Mouse (Mus musculus): ENCODE measurements around the gene Elk4. TPM values are rescaled to one million over a fixed set of nuclear protein-coding genes. Genes with fewer than 3 reads are reported as not detected.

The Elk4 gene
- total RNA-seq, 2 experiments from 2014 or later = 88.1 to 135 TPM

DNA sequence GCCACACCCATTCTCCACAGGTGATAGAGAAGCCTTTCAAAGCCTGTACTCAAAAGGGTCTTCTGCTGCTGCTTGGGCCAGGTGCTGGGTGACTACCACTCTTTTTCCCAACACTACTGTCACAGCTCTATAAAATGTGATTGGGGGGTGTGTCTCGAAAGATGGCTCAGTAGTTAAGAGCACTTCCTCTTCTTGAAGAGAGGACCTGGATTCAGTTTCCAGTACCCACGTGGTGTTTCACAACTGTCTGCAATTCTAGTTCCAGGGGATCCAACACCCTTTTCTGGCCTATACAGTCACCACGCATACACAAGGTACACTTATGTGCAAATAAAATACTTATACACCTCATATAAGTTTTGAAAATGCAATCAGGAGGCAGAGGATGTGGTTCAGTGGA, 47.0 kb downstream of the Elk4 start:
- ATAC-seq (replicated peaks; ENCODE audit: low FRiP score, low TSS enrichment, poor library complexity, severe bottlenecking) = no peak

DNA sequence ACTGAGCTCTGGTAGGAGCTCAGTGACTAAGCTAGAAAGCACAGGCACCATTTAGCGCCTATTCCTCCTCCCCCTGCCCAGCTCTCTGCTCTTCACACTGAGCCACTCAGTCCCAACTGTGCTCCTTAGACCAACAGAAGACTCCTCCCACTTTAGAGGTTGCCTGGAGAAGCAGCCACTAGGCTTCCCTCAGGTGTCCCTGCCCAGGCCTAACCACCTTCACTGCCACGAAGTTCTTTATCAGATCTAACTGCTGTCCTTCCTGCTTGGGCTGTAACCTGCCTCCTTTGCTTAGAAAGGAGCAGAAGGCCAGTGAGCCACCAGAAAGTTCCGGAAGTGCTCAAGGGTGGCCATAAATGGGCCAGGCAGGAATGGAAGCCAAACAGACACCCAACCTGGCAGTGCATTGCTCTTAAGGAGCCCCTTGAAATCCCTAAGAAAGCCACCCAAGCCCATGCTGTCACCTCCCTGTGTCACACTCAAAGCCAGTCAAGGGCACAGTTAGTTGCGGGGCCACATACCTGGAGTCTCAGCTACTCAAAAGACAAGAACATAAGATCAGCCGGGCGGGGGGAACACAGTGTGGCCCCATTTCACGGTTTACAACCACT, 47.8 kb downstream of the Elk4 start:
- ATAC-seq (replicated peaks; ENCODE audit: low FRiP score, low TSS enrichment, poor library complexity, severe bottlenecking) = peak; percentile 47; the same call in 1 of the 2 replicates

DNA sequence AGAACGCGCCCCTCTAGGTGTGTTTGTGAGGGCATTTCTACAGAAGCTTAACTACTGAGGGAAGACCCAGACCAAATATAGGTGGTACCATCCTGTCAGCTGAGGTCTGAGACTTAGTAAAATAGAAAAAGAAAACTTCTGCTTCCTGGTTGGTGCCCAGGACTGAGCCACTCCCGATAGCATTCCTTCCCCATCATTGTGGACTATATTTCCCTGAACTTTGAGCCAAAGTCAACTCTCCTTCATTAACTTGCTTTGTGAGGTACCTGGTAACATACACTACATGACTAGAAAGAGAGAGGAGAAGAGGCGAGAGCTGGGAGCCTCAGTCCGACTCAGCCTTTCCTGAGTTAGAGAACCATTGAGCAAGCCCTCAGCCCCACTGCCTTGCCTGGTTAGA, 51.2 kb downstream of the Elk4 start:
- no peak for ATAC-seq (replicated peaks; ENCODE audit: low FRiP score, low TSS enrichment, poor library complexity, severe bottlenecking)

DNA sequence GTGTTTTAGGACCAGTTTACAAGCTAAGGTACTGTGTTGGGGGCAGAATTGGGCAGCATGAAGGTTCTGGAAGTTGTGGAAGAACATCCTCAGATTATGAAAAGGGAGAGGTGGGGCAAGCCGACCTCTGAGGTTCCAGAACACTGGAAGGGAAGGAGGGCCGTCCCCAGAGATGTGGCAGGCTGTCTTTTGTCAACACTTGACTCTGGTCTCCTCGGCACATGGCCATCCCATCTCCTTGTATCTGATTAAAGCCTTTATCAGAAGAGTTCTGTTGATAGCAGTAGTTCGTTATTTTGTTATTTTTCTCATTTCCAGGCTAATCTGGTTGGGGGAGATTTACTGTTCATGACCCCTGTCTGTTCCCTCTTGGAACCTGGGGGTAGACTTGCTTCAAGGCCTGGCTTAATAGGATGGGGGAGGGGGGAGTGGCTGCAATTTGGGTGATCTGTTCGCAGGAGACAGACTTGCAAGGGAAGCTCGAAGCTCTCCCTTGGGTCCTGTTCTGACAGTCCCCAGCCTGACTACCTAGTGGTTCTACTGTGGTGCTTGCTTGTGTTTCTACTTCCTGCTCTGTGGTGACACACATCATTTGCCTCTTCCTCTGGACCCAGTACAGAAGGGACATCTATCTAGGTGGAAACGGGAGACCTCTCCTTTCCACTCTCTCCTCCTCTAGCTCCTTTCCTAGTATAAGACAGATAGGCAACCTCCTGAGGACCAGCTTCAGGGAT, 52.8 kb downstream of the Elk4 start:
- no peak for ATAC-seq (replicated peaks; ENCODE audit: low FRiP score, low TSS enrichment, poor library complexity, severe bottlenecking)

GRCm38 (mm10) chr1:132061750-132062541, 54.5 kb downstream of the Elk4 start:
- ATAC-seq (replicated peaks; ENCODE audit: low FRiP score, low TSS enrichment, poor library complexity, severe bottlenecking) = no peak

DNA sequence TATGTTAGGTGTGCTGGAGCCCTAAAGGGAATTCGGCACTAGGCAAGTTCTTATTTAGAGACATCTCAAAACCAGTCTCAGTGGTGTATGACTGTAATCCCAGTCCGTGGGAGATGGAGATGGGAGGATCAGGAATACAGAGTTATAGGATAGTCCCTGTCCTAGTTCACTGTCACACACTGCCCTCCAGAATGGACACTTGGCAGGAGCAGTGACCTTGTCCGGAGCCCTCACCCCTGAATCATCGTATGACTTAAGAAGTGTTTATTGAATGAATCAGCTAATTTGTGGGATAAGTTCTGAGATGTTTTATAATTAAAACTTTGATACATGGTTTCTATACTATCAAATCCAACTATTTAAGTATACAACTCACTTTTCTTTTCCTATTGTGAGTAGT, 55.7 kb downstream of the Elk4 start:
- ATAC-seq (replicated peaks; ENCODE audit: low FRiP score, low TSS enrichment, poor library complexity, severe bottlenecking) = no peak

DNA sequence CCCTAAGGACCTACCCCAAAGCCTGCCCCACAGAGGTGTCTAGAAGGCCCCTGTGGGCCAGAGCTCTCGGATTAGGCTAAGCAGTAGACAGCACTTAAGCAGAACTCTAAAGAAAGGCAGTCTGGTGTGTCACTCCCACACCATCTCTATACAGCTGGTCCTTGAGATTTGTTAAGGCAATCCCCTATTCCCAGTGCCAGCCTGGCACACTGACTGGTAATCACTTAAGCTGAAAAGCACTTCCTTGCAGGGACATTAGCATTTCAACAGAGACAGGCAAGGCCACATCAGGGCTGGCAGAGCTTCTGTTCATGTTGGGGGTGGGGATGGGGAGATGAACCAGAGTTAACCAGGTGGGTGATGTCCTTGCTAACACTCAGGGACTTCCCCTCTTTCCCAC, 57.6 kb downstream of the Elk4 start:
- no peak for ATAC-seq (replicated peaks; ENCODE audit: low FRiP score, low TSS enrichment, poor library complexity, severe bottlenecking)

- no peak for ATAC-seq (replicated peaks; ENCODE audit: low FRiP score, low TSS enrichment, poor library complexity, severe bottlenecking)
Measured at GRCm38 (mm10) chr1:132065475-132066172, 58.2 kb downstream of the Elk4 start.

DNA sequence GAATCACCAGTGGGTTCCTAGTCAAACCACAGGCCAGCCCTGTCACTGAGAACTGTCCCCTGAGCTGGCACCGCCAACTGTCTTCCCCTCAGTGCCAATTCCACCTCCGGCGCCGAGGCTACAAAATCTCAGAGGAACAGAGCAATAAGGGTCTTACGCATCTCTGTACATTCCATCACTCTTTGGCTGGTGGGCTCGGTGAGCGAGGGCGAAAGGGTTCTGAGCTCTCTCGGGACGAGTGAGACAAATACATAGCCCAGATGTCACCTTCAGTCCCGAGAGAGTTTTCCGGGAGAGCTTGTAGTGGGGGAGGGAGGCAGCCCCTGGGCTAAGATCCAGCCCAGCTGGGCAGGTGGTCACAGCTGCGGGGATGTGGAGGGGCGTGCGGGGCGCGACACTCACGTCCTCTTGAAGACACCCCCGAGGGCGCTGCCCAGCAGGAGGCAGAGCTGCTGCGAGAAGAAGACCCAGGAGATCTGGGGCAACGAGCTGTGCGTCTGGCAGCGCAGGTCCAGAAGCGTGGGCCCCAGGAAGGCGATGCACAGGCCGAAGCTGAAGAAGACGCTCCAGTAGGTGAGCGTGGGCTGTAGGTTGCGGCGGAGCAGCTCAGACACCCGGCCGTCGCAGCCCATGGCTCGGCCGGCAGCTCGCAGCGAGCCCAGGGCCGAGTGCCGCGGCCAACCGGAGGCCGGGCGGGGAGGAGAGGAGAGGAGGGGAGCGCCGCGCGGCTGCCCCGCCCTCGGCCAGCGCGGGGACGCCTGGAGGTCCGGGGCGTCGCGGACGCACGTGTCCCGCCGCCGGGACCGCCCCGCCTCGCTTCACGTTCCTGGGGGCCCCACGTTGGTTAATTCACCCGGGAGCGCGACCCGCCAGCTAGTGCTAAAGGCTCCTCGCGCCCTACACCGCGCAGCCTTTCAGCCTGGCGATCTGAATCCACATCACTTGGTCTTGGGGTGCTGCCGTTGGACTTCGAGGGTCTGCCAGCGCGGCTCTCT, 60.2 kb downstream of the Elk4 start, which contains the start of gene Mfsd4a:
Gene Mfsd4a, minus strand, starts transcription at position 802 of the 995 bp plus-strand sequence.
- peak; percentile 67 for ATAC-seq (replicated peaks; ENCODE audit: low FRiP score, low TSS enrichment, poor library complexity, severe bottlenecking)

- no peak for ATAC-seq (replicated peaks; ENCODE audit: low FRiP score, low TSS enrichment, poor library complexity, severe bottlenecking)
Measured at GRCm38 (mm10) chr1:132069436-132069835, 62.0 kb downstream of the Elk4 start.

DNA sequence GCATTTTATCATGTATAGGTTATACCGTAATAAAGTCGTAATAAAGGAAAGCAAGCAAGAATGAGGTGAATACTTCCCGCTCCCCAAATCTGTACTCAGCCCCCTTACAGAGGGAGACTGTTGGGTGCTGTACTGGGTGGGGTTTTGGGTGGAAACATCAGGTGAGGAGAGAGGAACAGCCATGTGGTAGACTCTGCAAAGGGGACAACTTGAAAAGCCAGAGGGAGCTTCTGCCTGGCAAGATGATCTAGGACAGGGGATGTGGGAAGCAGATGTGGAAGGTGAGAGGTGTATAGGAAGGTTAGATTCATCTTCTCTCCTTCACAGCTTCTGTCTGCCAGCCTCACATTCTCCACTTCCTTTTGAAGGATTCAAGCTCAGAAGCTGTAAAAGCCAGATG, 63.3 kb downstream of the Elk4 start:
- no peak for ATAC-seq (replicated peaks; ENCODE audit: low FRiP score, low TSS enrichment, poor library complexity, severe bottlenecking)

- ATAC-seq (replicated peaks; ENCODE audit: low FRiP score, low TSS enrichment, poor library complexity, severe bottlenecking) = no peak
Measured at GRCm38 (mm10) chr1:132075576-132075975, 68.2 kb downstream of the Elk4 start.

DNA sequence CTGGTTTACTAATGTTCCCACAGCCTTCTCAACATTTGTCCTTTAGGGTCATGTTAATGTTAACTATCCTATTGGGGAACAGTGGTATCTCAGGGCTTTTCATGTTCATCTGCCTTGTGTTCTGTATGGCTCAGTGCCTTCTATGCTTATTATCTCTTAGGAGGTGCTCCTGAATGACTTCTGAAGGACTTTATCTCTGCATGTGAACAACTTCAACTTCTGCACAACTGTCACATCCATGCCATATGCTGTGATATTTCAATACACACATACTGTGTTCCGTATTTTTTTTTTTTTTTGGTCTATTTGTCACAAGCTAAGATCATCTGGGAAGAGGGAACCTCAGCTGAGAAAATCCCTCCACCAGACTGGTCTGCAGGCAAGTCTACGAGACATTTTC, 71.0 kb downstream of the Elk4 start:
- ATAC-seq (replicated peaks; ENCODE audit: low FRiP score, low TSS enrichment, poor library complexity, severe bottlenecking) = peak; percentile 76

Other genes with a start within 250 kb of the Elk4 start
- 0.20 TPM in 1 of 2 replicates, not detected in the other for gene Pm20d1, start 210.2 kb upstream of the Elk4 start, total RNA-seq (2014; fragmentation: Nextera tagmentation)
- gene Pm20d1, start 210.2 kb upstream of the Elk4 start, total RNA-seq (2017) = not detected in 2 replicates
- 4.1 and 5.2 TPM in 2 replicates for gene Slc41a1, start 180.1 kb upstream of the Elk4 start, total RNA-seq (2014; fragmentation: Nextera tagmentation)
- 6.1 and 8.2 TPM in 2 replicates for gene Slc41a1, start 180.1 kb upstream of the Elk4 start, total RNA-seq (2017)
- 7.9 and 18.1 TPM in 2 replicates for gene Rab29, start 140.4 kb upstream of the Elk4 start, total RNA-seq (2014; fragmentation: Nextera tagmentation)
- 10.1 and 10.9 TPM in 2 replicates for gene Rab29, start 140.4 kb upstream of the Elk4 start, total RNA-seq (2017)
- gene Nucks1, start 97.1 kb upstream of the Elk4 start, total RNA-seq (2014; fragmentation: Nextera tagmentation) = 155 and 223 TPM in 2 replicates
- 308 and 361 TPM in 2 replicates for gene Nucks1, start 97.1 kb upstream of the Elk4 start, total RNA-seq (2017)
- 19.5 and 39.2 TPM in 2 replicates for gene Slc45a3, start 44.6 kb upstream of the Elk4 start, total RNA-seq (2014; fragmentation: Nextera tagmentation)
- gene Slc45a3, start 44.6 kb upstream of the Elk4 start, total RNA-seq (2017) = 12.0 and 14.8 TPM in 2 replicates
- 0.40 TPM in 1 of 2 replicates, not detected in the other for gene Mfsd4a, start 60.5 kb downstream of the Elk4 start, total RNA-seq (2014; fragmentation: Nextera tagmentation)
- gene Mfsd4a, start 60.5 kb downstream of the Elk4 start, total RNA-seq (2017) = 0.75 and 3.8 TPM in 2 replicates
- 0.42 TPM in 1 of 2 replicates, not detected in the other for gene Cdk18, start 132.1 kb downstream of the Elk4 start, total RNA-seq (2014; fragmentation: Nextera tagmentation)
- gene Cdk18, start 132.1 kb downstream of the Elk4 start, total RNA-seq (2017) = 0.46 TPM in 1 of 2 replicates, not detected in the other
- gene Lemd1, start 183.8 kb downstream of the Elk4 start, total RNA-seq (2014; fragmentation: Nextera tagmentation) = not detected in 2 replicates
- not detected in 2 replicates for gene Lemd1, start 183.8 kb downstream of the Elk4 start, total RNA-seq (2017)
- not detected in 2 replicates for gene AC124108.1, start 183.8 kb downstream of the Elk4 start, total RNA-seq (2014; fragmentation: Nextera tagmentation)
- not detected in 2 replicates for gene AC124108.1, start 183.8 kb downstream of the Elk4 start, total RNA-seq (2017)
- gene Gm10188, start 222.2 kb downstream of the Elk4 start, total RNA-seq (2014; fragmentation: Nextera tagmentation) = not detected in 2 replicates
- not detected in 2 replicates for gene Gm10188, start 222.2 kb downstream of the Elk4 start, total RNA-seq (2017)

All from megakaryocyte-erythroid progenitor cell, adult 5-6 weeks (primary cell).